Mouse (Mus musculus): ENCODE results near the gene Ankrd37. TPM values are rescaled to one million over a fixed set of nuclear protein-coding genes. Genes with fewer than 3 reads are reported as not detected.

The Ankrd37 gene
- total and polyA plus RNA-seq, 3 experiments, result 15.5 to 30.8 TPM; not detected in 1

DNA sequence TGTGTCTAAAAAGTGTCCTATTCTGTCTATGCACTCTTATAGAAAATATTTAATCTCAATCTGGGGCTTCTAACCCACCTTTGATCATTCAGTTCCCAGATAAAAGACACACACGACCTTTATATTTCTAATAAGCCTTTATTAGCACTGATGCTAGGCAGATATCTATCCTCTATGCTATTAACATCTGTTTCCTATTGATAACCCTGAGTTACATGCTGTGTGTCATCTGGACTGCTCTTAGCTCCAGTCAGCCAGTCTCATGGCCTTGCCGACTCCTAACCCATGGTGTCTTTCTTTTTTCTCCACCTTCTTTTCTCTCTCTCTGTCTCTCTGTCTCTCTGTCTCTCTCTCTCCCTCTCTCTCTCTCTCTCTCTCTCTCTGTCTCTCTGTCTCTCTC lies 17.3 kb downstream of the Ankrd37 start:
- no peak overlapping the region for H3K27ac ChIP-seq (ENCODE audit: control insufficient read depth, low read depth, low read length)
- no peak overlapping the region for H3K9ac ChIP-seq (ENCODE audit: control insufficient read depth, low read depth, low read length, poor library complexity, severe bottlenecking)
- peaks cover 0 to 7% of the 10 kb centered on the region in 2 experiments; a peak in 2 of 4 replicates for H3K4me1 ChIP-seq (ENCODE audit: control insufficient read depth in 1 of 2, insufficient read depth in 2 of 2, low read length in 2 of 2)
- H3K27me3 ChIP-seq (ENCODE audit: control insufficient read depth in 1 of 2, insufficient read depth in 2 of 2, low read length in 2 of 2), result no peaks in the 10 kb centered on the region
- no peak for DNase-seq (ENCODE audit: low read depth, low spot score)
- H3K79me2 ChIP-seq (ENCODE audit: control insufficient read depth, insufficient read depth, low read length, poor library complexity), result no peaks in the 10 kb centered on the region
- H3K4me3 ChIP-seq (ENCODE audit: control insufficient read depth in 1 of 2, insufficient read depth in 1 of 2, low read depth in 2 of 2, low read length in 2 of 2), result no peak overlapping the region
- H3K36me3 ChIP-seq (ENCODE audit: control insufficient read depth in 1 of 2, insufficient read depth in 2 of 2, low read length in 2 of 2), result peaks cover 6 to 40% of the 10 kb centered on the region in 2 experiments; a peak in 3 of 4 replicates
- H3K9me3 ChIP-seq (replicated peaks; ENCODE audit: insufficient read depth, low read length), result no peaks in the 10 kb centered on the region
- TF ChIP-seq MAX (IDR thresholded peaks at IDR 0.05; ENCODE audit: low read length) (no peak), POLR2AphosphoS5 (IDR thresholded peaks at IDR 0.05; ENCODE audit: borderline replicate concordance, low read depth, low read length) (no peak), NRF1 (IDR thresholded peaks at IDR 0.05; ENCODE audit: insufficient read depth, low read depth, low read length, poor library complexity, severe bottlenecking) (no peak), ZMIZ1 (IDR thresholded peaks at IDR 0.05; ENCODE audit: low read depth, low read length) (no peak), ETS1 (IDR thresholded peaks at IDR 0.05; ENCODE audit: low read depth, low read length) (0 out of 2 replicates have a peak, but pooled peaks have one; percentile 17), RAD21 (IDR thresholded peaks at IDR 0.05; ENCODE audit: low read depth, low read length) (no peak), ELF1 (IDR thresholded peaks at IDR 0.05; ENCODE audit: low read depth, low read length) (no peak), SMC3 (IDR thresholded peaks at IDR 0.05; ENCODE audit: low read depth, low read length) (no peak), RCOR1 (IDR thresholded peaks at IDR 0.05; ENCODE audit: low read depth, low read length) (no peak), GATA1 (IDR thresholded peaks at IDR 0.05; ENCODE audit: low read depth, low read length) (peak; percentile 17; the same call in 1 of the 2 replicates), TAL1 (IDR thresholded peaks at IDR 0.05; ENCODE audit: low read length) (peak; percentile 17; the same call in 1 of the 2 replicates), TCF12 (IDR thresholded peaks at IDR 0.05; ENCODE audit: low read depth, low read length) (peak; percentile 20; the same call in 1 of the 2 replicates)

DNA sequence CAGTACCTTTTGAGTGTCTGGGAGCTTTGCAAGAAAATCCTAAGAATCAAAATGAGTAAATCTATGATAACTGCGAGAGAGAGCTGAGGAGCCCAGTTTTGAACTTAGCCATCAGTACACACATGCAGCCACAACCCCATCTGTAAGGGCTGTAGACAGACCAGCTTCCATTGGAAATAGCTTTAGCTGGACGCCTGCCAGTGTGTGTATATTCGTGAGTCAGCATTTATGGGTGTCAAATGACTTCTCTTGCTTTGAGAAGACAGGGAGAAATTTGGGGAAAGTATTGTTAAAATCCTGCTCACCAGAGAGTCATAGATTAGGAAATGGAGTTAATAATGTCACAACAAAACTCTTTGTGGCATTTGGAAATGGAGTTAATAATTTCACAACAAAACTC lies 18.8 kb downstream of the Ankrd37 start:
- DNase-seq (ENCODE audit: low read depth, low spot score), result peak; percentile 59
- Histone ChIP-seq H3K27ac (ENCODE audit: control insufficient read depth, low read depth, low read length) (no peak overlapping the region), H3K9me3 (replicated peaks; ENCODE audit: insufficient read depth, low read length) (no peaks in the 10 kb centered on the region), H3K27me3 (ENCODE audit: control insufficient read depth in 1 of 2, insufficient read depth in 2 of 2, low read length in 2 of 2) (no peaks in the 10 kb centered on the region), H3K4me1 (ENCODE audit: control insufficient read depth in 1 of 2, insufficient read depth in 2 of 2, low read length in 2 of 2) (peaks cover 0 to 7% of the 10 kb centered on the region in 2 experiments; a peak in 2 of 4 replicates), H3K9ac (ENCODE audit: control insufficient read depth, low read depth, low read length, poor library complexity, severe bottlenecking) (no peak overlapping the region), H3K36me3 (ENCODE audit: control insufficient read depth in 1 of 2, insufficient read depth in 2 of 2, low read length in 2 of 2) (peaks cover 6 to 38% of the 10 kb centered on the region in 2 experiments; a peak in 3 of 4 replicates), H3K4me3 (ENCODE audit: control insufficient read depth in 1 of 2, insufficient read depth in 1 of 2, low read depth in 2 of 2, low read length in 2 of 2) (no peak overlapping the region), H3K79me2 (ENCODE audit: control insufficient read depth, insufficient read depth, low read length, poor library complexity) (no peaks in the 10 kb centered on the region)
- 0 out of 2 replicates have a peak, but pooled peaks have one; percentile 20 for TF ChIP-seq GABPA (IDR thresholded peaks at IDR 0.05; ENCODE audit: low read depth, low read length)
- TF ChIP-seq ELF1 (IDR thresholded peaks at IDR 0.05; ENCODE audit: low read depth, low read length), result no peak
- TF ChIP-seq MEF2A (IDR thresholded peaks at IDR 0.05; ENCODE audit: extremely low read depth, insufficient replicate concordance, low read depth, low read length, poor library complexity, severe bottlenecking), result no peak
- no peak for TF ChIP-seq NRF1 (IDR thresholded peaks at IDR 0.05; ENCODE audit: insufficient read depth, low read depth, low read length, poor library complexity, severe bottlenecking)
- TF ChIP-seq MAZ (IDR thresholded peaks at IDR 0.05; ENCODE audit: low read depth, low read length), result no peak
- TF ChIP-seq MAFK (IDR thresholded peaks at IDR 0.05; ENCODE audit: borderline replicate concordance, low read depth, low read length), result peak; percentile 86

All from MEL (cell line).